Mouse (Mus musculus) layer of hippocampus, adult 2 months (tissue): ENCODE data around the gene Dbn1. TPM values are rescaled to one million over a fixed set of nuclear protein-coding genes. Genes with fewer than 3 reads are reported as not detected.

Source experiments
- DNase-seq, 2 experiments: peaks; one replicate each; pipeline ENCODE4 v3.0.0; 2022; ENCODE audit warnings: low spot score in 2 of 2
- H3K27ac ChIP-seq: fragments of 200-600 bp; 2 replicates; pipeline ENCODE4 v1.8.1; 2022
- H3K4me3 ChIP-seq: fragments of 200-600 bp; 2 replicates; pipeline ENCODE4 v1.8.1; 2022; ENCODE audit warnings: mild to moderate bottlenecking
- CTCF ChIP-seq: fragments of 200-600 bp; conservative IDR thresholded peaks from 2 replicates; pipeline ENCODE4 v1.8.1; 2022; ENCODE audit warnings: antibody characterized with exemption, mild to moderate bottlenecking, moderate library complexity
- total RNA-seq, 2 experiments: library from RNA; stranded (reverse); gene quantifications; 2 replicates each; pipeline ENCODE4 v1.2.3; 2021

Dbn1 gene
- total RNA-seq, 2 experiments from 2014 or later = 396 to 403 TPM

DNA sequence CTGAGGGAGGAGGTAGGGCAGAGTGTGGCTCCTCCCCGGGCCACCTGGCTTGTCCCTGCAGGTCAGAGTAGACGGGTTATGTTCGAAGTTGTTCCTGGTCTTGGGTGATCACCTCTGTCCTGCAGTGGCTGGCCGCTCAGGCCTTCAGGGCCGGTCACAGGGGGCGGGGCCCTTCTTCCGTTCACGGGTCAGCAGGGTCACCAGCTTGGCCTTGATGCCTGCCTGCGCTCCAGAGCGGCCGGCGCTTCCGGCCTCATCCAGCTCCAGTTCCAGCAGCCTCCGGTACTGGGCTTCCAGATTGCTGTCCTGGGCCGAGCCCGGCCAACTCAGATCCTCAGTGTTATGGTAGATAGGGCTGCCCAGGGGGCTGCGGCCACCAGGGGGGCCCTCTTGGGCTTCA, 35.4 kb upstream of the Dbn1 start:
- DNase-seq = no peak
- TF ChIP-seq CTCF = no peak
- Histone ChIP-seq H3K4me3 (no peak overlapping the region), H3K27ac (peak overlapping the region; percentile 24; the same call in 1 of the 2 replicates)

DNA sequence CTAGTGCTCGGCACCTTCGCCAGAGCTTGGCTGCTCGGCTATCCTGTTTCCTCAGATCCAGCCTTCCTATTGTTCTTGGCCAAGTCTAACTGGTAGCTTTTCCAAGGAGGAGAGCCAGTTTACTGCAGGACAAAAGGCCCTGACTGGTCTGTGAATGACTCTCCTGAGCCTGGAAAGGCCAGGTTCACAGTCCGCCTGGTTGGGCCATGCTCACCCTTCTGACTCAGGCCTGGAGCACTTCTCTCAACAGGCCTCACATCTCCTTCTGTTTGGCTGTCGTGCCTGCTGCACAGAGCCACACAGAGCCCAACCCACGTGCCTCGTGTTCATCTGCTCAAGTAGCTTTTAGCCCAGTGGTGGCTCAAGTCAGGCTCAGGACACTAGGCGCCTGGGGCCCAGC, 34.8 kb upstream of the Dbn1 start:
- DNase-seq = no peak
- Histone ChIP-seq H3K27ac (peak overlapping the region; percentile 24; the same call in 1 of the 2 replicates), H3K4me3 (no peak overlapping the region)
- no peak for TF ChIP-seq CTCF

DNA sequence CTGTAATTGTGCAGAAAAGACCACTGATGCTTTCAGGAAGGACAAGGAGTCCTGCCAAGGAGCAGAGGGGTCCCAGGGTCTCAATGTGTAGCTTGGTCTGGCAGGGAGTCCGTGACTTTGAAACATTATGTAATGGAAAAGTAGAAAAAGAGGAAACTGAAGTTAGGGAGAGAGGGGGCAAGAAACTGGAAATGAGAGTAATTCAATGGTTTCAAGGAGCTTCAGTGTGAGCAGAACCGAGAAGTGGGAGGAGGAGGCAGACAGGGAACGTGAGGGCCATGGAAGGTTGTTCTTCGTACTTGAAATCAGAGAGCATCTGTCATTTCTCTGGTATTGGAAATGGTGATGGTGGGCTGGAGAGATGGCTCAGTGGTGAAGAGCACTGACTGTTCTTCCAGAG, 31.7 kb upstream of the Dbn1 start:
- TF ChIP-seq CTCF = no peak
- Histone ChIP-seq H3K4me3 (no peak overlapping the region), H3K27ac (no peak overlapping the region)
- no peak for DNase-seq

DNA sequence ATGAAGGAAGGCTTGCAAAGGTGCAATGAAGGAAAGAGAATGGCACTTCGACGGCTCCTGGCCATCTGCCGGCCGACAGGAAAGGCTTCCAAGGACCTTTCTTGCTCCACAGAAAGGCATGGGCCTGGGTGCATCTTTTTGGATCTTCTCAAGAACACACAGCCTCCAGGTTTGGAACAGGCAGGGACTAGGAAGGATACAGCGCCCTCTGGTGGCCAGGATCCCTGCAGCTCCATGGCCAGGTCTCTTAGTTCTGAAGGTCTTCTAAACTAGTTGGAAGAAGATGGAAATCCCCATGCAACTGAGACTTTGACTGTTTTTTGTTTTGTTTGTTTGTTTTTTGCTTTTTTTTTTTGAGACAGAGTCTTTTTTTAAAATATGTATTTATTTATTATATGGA, 29.0 kb upstream of the Dbn1 start:
- H3K27ac ChIP-seq = no peak overlapping the region
- H3K4me3 ChIP-seq = no peak overlapping the region
- DNase-seq = peak; percentile 86 to 95
- peak; percentile 96 for TF ChIP-seq CTCF

DNA sequence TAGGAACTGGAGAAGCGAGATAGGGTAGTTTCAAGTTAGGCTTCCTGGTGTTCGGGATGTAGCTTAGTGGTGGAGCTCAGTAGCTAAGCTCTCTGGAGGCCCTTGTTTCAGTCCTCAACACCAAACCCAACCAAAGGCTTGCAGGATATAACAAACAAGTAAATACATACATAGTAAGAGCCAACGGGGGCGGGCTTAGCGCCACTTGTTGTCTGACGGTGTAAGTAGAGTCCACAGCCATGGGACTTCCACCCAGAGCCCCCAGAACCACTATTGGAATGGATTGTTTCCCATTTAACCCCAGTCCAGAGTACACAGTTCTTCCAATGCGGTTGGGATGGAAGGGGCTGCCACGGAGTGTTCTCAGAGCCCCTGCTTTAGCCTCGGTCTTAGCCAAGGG, 25.9 kb upstream of the Dbn1 start:
- H3K27ac ChIP-seq = peak overlapping the region; percentile 98
- 0 out of 2 replicates have a peak, but pooled peaks have one; percentile 13 for TF ChIP-seq CTCF
- peak overlapping the region; percentile 87 for H3K4me3 ChIP-seq
- DNase-seq = no peak

DNA sequence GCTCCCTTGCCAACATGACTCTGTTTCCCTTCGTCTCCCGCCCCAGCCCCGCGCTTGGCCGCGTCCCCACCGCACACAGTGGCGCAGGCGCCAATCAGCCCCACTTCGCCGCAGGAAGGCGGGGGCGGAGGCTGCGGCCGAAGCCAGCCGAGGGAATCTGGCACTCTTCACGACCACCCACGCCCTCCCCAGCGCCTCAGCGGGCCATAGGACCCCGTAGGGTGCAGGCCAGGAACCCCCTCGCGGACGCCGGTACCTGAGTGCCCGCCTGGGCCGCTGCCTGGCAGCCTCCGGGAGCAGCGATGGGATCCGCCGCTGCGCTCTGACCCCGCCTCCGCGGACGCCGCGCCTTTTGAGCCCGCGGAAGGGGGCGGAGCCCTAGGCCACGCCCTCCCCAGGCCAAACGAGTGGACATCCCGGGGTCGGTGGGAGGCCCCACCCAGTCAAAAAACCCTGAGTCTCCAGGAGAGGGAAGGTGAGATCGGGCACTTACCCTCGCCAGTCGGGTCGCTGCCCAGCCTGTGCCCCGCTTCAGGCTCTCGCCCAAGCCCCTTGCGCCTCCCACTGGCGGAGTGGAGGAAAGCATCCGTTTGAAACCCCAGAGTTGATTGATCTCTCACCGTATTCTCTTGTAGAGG, 25.3 kb upstream of the Dbn1 start, which contains the start of gene Pdlim7:
Pdlim7 (minus strand) TSS at position 566 of the 638 bp plus-strand sequence.
- H3K27ac ChIP-seq = peak within 1 kb of the TSS; percentile 98
- TF ChIP-seq CTCF = peak; percentile 98
- peak; percentile 75 to 82 for DNase-seq
- peak within 1 kb of the TSS; percentile 87 for H3K4me3 ChIP-seq

DNA sequence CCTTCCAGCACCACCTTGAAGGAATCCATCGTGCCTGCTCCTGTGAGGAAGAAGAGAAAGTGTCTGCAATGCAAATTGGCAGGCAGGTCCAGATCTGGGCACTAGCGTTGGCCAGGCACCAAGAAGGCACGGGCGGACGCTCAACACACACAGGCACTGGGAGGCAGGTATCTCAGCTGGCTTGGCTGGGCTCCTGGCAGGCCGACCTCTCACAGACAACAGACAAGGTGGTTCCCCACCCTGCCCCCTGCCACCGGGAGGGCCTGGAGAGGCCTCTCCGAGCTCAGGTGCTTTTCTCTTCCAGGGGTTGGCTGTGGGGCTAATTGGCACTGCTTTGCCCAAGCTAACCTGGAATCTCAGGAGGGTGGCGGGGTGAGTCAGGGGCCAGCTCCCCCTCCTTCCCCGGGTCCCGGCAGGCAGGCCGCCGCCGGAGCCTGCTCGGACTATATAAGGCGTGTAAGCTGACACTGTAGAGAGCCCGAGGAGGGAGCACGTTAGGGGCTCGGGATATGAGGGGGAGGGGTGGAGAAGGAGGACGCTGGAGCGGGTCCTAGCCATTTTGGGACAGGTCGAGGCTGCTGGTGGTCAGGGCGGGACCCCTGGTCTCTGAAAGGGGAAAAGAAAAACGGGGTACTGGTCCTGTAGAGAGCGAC, 24.6 kb upstream of the Dbn1 start:
- peak overlapping the region; percentile 98 for H3K27ac ChIP-seq
- peak overlapping the region; percentile 87 for H3K4me3 ChIP-seq
- DNase-seq = no peak
- TF ChIP-seq CTCF = no peak

DNA sequence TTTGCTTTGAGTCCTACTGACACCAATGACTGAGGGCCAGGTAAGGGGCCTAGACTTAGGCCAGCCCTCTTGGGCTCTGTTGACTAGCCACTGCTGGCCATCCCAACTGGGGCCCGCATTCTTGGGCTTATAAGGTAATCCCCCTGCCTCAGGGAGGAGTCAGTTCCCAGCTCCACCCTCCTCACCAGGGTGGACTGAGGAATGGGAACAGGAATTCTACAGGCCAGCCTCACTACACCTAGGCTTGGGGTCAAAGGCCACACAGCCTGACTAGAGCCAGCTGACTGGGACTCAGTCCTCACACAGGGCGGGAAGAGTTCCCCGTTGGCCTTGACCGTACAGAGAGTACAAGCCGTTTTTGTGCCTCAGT, 23.6 kb upstream of the Dbn1 start:
- Histone ChIP-seq H3K27ac (peak overlapping the region; percentile 98), H3K4me3 (no peak overlapping the region; the same call in 1 of the 2 replicates)
- DNase-seq = no peak
- no peak for TF ChIP-seq CTCF

DNA sequence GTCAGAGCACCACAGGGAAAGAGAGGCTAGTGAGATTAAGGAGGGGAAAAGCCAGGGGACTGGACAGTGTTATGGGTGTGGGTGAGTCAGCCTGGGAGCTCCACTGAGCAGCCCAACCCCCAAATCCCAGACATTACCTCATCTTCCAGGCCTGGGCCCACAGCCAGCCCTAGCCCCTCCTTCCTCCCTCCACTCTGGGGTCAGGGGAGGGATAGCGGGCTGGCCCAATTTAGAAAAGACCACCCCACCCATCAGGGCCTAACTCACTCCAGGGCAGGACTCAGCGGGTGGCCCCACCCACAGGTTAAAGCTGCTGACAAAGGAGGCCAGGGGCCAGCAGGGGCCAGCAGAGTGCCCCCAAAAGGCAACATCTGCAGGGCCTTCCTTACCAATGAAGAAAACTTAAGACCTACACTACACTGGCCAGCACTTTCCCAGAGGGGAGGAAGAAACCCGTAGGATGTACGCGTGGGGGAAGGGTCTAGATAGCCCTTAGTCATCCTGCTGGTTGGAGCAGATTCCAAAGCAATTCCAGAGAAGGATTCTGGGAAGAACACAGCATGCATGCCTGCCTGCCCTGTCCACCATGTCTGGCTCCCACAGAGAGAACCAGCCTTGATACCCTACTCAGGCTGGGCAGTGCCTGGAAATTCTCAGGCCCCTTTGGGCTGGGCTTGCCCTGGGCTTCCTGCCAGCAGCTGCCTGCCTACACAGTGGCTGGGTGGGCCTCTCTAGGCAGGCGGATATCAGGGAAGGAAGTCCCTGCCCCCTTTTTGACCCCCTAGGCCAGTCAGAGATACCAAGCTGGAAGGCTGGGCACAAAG, 23.0 kb upstream of the Dbn1 start:
- Histone ChIP-seq H3K4me3 (no peak overlapping the region; the same call in 1 of the 2 replicates), H3K27ac (peak overlapping the region; percentile 98)
- peak; percentile 38 for TF ChIP-seq CTCF
- no peak for DNase-seq

DNA sequence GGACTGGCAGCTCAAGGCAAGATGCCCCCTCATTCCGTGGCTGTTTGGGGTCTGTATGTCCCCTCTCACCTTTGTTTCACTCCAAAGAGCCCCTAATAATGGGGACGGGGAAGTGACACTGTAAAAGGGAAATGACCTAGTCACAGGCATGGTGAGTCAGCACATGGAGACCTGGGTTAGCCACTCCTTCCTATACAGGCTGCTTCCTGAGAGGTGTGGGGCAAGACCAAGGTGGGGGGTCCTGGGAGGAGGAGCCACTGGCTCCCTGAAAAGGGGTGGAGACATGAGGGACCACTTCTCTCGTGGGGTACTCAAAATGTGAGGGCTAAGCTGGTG, 22.4 kb upstream of the Dbn1 start:
- Histone ChIP-seq H3K27ac (peak overlapping the region; percentile 98; the same call in 1 of the 2 replicates), H3K4me3 (no peak overlapping the region)
- DNase-seq = no peak
- TF ChIP-seq CTCF = no peak

DNA sequence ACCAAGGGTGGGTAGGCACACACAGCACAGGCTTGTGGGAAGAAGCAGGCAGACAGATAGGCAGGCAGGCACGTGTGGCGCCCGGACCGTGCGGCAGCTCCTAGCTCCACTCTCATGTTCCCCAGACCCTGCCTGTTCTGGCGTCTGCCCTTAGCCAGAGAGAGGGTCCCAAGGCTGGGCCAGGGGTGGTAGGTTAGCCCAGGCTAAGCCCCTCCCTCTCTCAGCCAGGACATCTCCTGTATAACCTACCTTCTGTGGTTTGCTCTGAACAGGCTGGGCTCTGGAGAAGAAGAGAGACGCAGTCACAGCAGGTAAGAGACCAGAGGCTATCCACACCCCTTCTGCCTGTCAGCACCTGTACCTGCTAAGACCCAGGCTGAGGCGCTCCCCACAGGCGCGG, 20.6 kb upstream of the Dbn1 start:
- no peak for TF ChIP-seq CTCF
- DNase-seq = no peak
- Histone ChIP-seq H3K4me3 (no peak overlapping the region), H3K27ac (no peak overlapping the region)

DNA sequence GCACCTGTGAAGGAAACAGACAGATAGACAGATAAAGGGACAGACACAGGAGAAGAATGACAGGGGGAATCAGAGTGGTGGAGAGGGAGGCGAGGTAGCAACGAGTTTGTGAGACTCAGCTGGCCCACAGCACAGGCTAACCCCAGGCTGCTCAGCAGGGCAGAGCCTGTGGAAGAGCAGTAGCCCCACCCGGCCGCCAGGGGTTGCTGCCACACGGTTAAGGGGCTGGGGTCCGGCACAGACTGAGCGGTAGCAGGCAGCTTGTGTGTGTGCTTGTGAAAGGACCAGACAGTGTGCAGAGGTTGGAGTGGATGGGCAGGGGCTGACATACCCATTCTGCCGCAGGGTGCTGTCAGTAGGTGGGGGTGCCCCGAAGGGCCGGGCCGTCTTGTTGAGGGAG, 20.0 kb upstream of the Dbn1 start:
- TF ChIP-seq CTCF = peak; percentile 44
- H3K4me3 ChIP-seq = no peak overlapping the region
- no peak for DNase-seq
- H3K27ac ChIP-seq = no peak overlapping the region

DNA sequence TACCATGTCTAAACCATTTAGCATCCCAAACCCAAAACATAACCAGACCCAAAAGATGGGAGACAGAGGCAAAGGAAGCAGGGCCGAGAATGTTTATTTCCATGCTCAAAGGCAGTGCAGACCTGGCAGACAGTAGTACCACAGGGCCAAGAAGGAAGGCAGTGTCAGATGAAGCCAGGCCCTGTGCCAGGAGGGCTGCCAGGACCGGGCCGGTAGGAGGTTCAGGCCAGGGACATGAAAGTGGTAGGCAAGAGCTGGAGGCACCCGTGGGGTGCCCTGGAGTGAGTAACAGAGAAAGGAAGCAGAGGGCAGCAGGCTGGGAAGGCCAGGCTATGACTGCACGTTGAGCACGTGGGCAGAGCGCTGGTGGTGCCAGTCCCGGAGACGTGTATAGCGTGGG, 18.8 kb upstream of the Dbn1 start:
- DNase-seq = no peak
- no peak overlapping the region for H3K4me3 ChIP-seq
- no peak overlapping the region for H3K27ac ChIP-seq
- TF ChIP-seq CTCF = no peak
